Mouse (Mus musculus): ENCODE results near the gene Usp50. TPM values are rescaled to one million over a fixed set of nuclear protein-coding genes. Genes with fewer than 3 reads are reported as not detected.

Usp50 gene
- polyA plus RNA-seq (2015; fragmentation: Nextera tagmentation; extraction: Ambion mirVana) = 2.7 and 3.4 TPM in 2 replicates

DNA sequence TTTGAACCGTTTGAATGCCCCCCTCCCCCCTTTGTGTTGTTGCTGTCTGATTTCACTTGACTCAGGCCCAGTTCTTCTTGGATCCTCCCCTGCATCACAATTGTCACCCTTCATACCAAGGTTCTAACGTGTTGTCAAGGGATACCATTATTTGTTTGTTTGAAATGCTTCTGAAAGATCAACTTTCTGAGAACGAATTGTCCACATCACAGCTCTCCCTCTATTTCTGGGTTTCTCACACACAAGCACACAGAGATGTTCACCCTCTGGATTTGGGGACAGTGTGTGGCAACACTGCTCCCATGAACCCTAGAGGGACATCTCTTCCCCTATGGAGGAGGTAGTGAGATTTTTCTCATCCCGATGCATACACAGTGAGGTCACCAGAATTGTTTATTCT, at the start of gene Usp50:
TSS of gene Usp50 (minus strand) at position 101 of the 400 bp plus-strand sequence.
- ATAC-seq (replicated peaks; ENCODE audit: low FRiP score) = no peak
- no peaks in the 10 kb centered on the region for H3K27me3 ChIP-seq
- no peaks in the 10 kb centered on the region for H3K36me3 ChIP-seq
- no peak within 1 kb of the TSS for H3K27ac ChIP-seq
- H3K9ac ChIP-seq = no peak within 1 kb of the TSS
- H3K4me3 ChIP-seq (replicated peaks) = no peak within 1 kb of the TSS
- H3K4me2 ChIP-seq = no peak within 1 kb of the TSS
- 70% methylated on average over 4 of the region's 4 CpGs for WGBS
- H3K9me3 ChIP-seq (replicated peaks) = no peaks in the 10 kb centered on the region
- H3K4me1 ChIP-seq = peaks cover 14% of the 10 kb centered on the region

GRCm38 (mm10) chr2:126817414-126817813, 34.1 kb upstream of the Usp50 start:
- Histone ChIP-seq H3K9ac (no peak overlapping the region), H3K4me1 (no peaks in the 10 kb centered on the region), H3K4me2 (no peak overlapping the region), H3K36me3 (peaks cover 57% of the 10 kb centered on the region), H3K9me3 (replicated peaks) (no peaks in the 10 kb centered on the region), H3K27ac (no peak overlapping the region), H3K27me3 (no peaks in the 10 kb centered on the region), H3K4me3 (replicated peaks) (no peak overlapping the region)
- WGBS = 88% methylated on average over 2 of the region's 2 CpGs
- no peak for ATAC-seq (replicated peaks; ENCODE audit: low FRiP score)

- no peak for ATAC-seq (replicated peaks; ENCODE audit: low FRiP score)
- WGBS = 90% methylated on average over 4 of the region's 4 CpGs
- peaks cover 62% of the 10 kb centered on the region for H3K36me3 ChIP-seq
- H3K9me3 ChIP-seq (replicated peaks) = no peaks in the 10 kb centered on the region
- no peak overlapping the region for H3K9ac ChIP-seq
- no peaks in the 10 kb centered on the region for H3K4me1 ChIP-seq
- H3K27ac ChIP-seq = no peak overlapping the region
- no peak overlapping the region for H3K4me2 ChIP-seq
- no peak overlapping the region for H3K4me3 ChIP-seq (replicated peaks)
- H3K27me3 ChIP-seq = no peaks in the 10 kb centered on the region
Measured at GRCm38 (mm10) chr2:126816644-126817347, 33.5 kb upstream of the Usp50 start.

GRCm38 (mm10) chr2:126815822-126816221, 32.6 kb upstream of the Usp50 start:
- no peak overlapping the region for H3K27ac ChIP-seq
- no peaks in the 10 kb centered on the region for H3K9me3 ChIP-seq (replicated peaks)
- H3K9ac ChIP-seq = no peak overlapping the region
- no peak overlapping the region for H3K4me2 ChIP-seq
- ATAC-seq (replicated peaks; ENCODE audit: low FRiP score) = no peak
- no peaks in the 10 kb centered on the region for H3K27me3 ChIP-seq
- H3K4me3 ChIP-seq (replicated peaks) = no peak overlapping the region
- H3K36me3 ChIP-seq = peaks cover 62% of the 10 kb centered on the region
- no peaks in the 10 kb centered on the region for H3K4me1 ChIP-seq
- 27% methylated on average over 1 of the region's 1 CpGs for WGBS

DNA sequence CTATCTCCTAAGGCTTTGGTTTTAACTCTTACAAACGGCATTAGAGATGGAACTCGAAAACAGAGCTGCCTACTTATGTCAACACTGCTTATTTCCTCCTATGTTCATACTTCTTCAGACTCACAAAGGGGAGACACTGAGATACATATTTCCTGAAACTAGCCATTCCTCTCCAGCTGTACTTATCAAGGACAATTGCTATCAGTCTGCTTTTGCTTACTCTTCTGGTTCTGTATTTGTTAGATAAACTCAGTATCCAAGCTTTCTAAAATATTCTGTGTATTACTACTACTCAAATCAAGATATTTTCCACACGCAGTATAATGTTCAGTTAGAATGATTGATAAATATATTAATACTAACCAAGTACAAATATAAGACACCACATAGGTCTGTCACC, 18.7 kb upstream of the Usp50 start:
- no peak for ATAC-seq (replicated peaks; ENCODE audit: low FRiP score)
- 91% methylated on average over 3 of the region's 3 CpGs for WGBS

GRCm38 (mm10) chr2:126798455-126798854, 15.2 kb upstream of the Usp50 start:
- Histone ChIP-seq H3K36me3 (peaks cover 82% of the 10 kb centered on the region), H3K4me3 (replicated peaks) (no peak overlapping the region), H3K27ac (no peak overlapping the region), H3K9me3 (replicated peaks) (no peaks in the 10 kb centered on the region), H3K9ac (no peak overlapping the region), H3K4me1 (no peaks in the 10 kb centered on the region), H3K4me2 (no peak overlapping the region), H3K27me3 (no peaks in the 10 kb centered on the region)
- ATAC-seq (replicated peaks; ENCODE audit: low FRiP score) = no peak
- 88% methylated on average over 5 of the region's 5 CpGs for WGBS

More for the DNA sequence above, 18.7 kb upstream of the Usp50 start:
- H3K36me3 ChIP-seq = peaks cover 81% of the 10 kb centered on the region
- no peak overlapping the region for H3K9ac ChIP-seq
- H3K4me3 ChIP-seq (replicated peaks) = no peak overlapping the region
- H3K4me2 ChIP-seq = no peak overlapping the region
- no peaks in the 10 kb centered on the region for H3K27me3 ChIP-seq
- H3K4me1 ChIP-seq = no peaks in the 10 kb centered on the region
- no peak overlapping the region for H3K27ac ChIP-seq
- H3K9me3 ChIP-seq (replicated peaks) = no peaks in the 10 kb centered on the region

DNA sequence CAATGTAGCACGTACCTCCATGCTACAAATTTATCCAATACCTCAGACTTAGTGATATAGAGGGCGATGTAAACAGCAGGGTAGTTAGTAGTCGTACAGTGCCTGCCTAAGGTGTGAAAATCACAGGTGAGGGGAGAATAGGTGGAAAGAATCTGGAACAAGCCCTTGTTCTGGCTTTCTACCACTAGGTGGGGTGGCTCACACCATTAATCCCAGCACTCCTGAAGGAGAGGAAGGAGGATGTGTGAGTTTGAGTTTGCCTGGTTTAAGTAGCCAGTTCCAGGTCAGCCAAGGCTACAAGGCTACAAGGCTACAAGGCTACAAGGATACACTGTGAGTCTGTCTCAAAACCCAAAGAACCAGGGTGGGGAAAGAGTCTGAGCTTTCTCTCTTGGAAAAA, 12.4 kb upstream of the Usp50 start:
- no peak overlapping the region for H3K9ac ChIP-seq
- no peak overlapping the region for H3K4me2 ChIP-seq
- H3K4me1 ChIP-seq = no peaks in the 10 kb centered on the region
- no peak overlapping the region for H3K4me3 ChIP-seq (replicated peaks)
- no peaks in the 10 kb centered on the region for H3K27me3 ChIP-seq
- H3K36me3 ChIP-seq = peaks cover 88% of the 10 kb centered on the region
- no peak overlapping the region for H3K27ac ChIP-seq
- no peaks in the 10 kb centered on the region for H3K9me3 ChIP-seq (replicated peaks)
- ATAC-seq (replicated peaks; ENCODE audit: low FRiP score) = no peak
- 83% methylated on average over 3 of the region's 3 CpGs for WGBS

GRCm38 (mm10) chr2:126792611-126793010, 9.3 kb upstream of the Usp50 start:
- Histone ChIP-seq H3K9me3 (replicated peaks) (no peaks in the 10 kb centered on the region), H3K36me3 (peaks cover 69% of the 10 kb centered on the region)
- no peak for ATAC-seq (replicated peaks; ENCODE audit: low FRiP score)

DNA sequence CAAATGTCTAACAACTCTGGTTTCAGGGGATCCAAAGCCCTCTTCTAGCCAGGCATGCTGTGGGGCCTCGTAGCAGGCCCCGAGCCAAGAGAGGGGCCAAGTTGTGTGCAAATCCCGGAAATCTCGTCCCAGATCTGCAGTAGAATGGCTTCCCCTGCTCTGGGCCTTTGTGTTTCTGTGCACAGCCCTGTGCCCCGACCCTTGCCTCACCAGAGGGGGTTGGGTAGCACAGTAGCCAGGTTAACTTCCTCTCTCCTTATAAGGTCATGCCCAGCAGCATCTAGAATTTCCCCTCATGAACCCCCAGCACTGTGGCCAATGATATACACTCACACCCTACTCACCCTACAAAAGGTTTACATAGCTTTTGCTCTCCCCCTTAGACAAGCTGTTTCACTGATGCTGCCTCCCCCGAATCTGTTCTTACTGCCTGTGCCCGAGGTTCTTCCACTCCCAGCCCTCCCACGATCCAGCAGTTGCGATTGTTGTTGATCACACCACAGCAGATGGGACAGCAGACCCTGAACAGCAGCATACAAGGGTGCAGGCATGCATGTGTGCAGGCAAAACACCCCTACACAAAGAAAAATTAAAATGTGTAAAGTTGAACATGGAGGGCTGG, 4.6 kb upstream of the Usp50 start:
- no peak overlapping the region for H3K4me2 ChIP-seq
- H3K36me3 ChIP-seq = peaks cover 26% of the 10 kb centered on the region
- H3K9me3 ChIP-seq (replicated peaks) = no peaks in the 10 kb centered on the region
- peak overlapping the region; percentile 78 for H3K27ac ChIP-seq
- H3K4me3 ChIP-seq (replicated peaks) = no peak overlapping the region
- H3K9ac ChIP-seq = no peak overlapping the region
- WGBS = 20% methylated on average over 9 of the region's 9 CpGs
- ATAC-seq (replicated peaks; ENCODE audit: low FRiP score) = peak; percentile 85
- H3K27me3 ChIP-seq = no peaks in the 10 kb centered on the region
- peaks cover 14% of the 10 kb centered on the region for H3K4me1 ChIP-seq

More at GRCm38 (mm10) chr2:126792611-126793010, 9.3 kb upstream of the Usp50 start:
- Histone ChIP-seq H3K4me1 (peaks cover 8% of the 10 kb centered on the region), H3K4me2 (no peak overlapping the region), H3K27ac (no peak overlapping the region), H3K9ac (no peak overlapping the region), H3K4me3 (replicated peaks) (no peak overlapping the region), H3K27me3 (no peaks in the 10 kb centered on the region)
- WGBS = 81% methylated on average over 5 of the region's 5 CpGs

GRCm38 (mm10) chr2:126782433-126782832, 837 bp downstream of the Usp50 start:
- no peak overlapping the region for H3K27ac ChIP-seq
- H3K27me3 ChIP-seq = no peaks in the 10 kb centered on the region
- H3K9ac ChIP-seq = no peak overlapping the region
- no peak overlapping the region for H3K4me3 ChIP-seq (replicated peaks)
- WGBS = 79% methylated on average over 3 of the region's 3 CpGs
- no peaks in the 10 kb centered on the region for H3K9me3 ChIP-seq (replicated peaks)
- peaks cover 4% of the 10 kb centered on the region for H3K4me1 ChIP-seq
- no peaks in the 10 kb centered on the region for H3K36me3 ChIP-seq
- H3K4me2 ChIP-seq = no peak overlapping the region
- ATAC-seq (replicated peaks; ENCODE audit: low FRiP score) = no peak

GRCm38 (mm10) chr2:126781478-126781877, 1.8 kb downstream of the Usp50 start:
- no peaks in the 10 kb centered on the region for H3K9me3 ChIP-seq (replicated peaks)
- no peaks in the 10 kb centered on the region for H3K4me1 ChIP-seq
- no peaks in the 10 kb centered on the region for H3K36me3 ChIP-seq
- H3K4me3 ChIP-seq (replicated peaks) = no peak overlapping the region
- no peak overlapping the region for H3K27ac ChIP-seq
- no peak for ATAC-seq (replicated peaks; ENCODE audit: low FRiP score)
- H3K4me2 ChIP-seq = no peak overlapping the region
- no peak overlapping the region for H3K9ac ChIP-seq
- 88% methylated on average over 1 of the region's 1 CpGs for WGBS
- no peaks in the 10 kb centered on the region for H3K27me3 ChIP-seq

GRCm38 (mm10) chr2:126780286-126780685, 3.0 kb downstream of the Usp50 start:
- Histone ChIP-seq H3K9ac (no peak overlapping the region), H3K4me1 (no peaks in the 10 kb centered on the region), H3K36me3 (no peaks in the 10 kb centered on the region), H3K9me3 (replicated peaks) (no peaks in the 10 kb centered on the region), H3K27me3 (no peaks in the 10 kb centered on the region), H3K27ac (no peak overlapping the region), H3K4me3 (replicated peaks) (no peak overlapping the region), H3K4me2 (no peak overlapping the region)
- ATAC-seq (replicated peaks; ENCODE audit: low FRiP score) = no peak
- 91% methylated on average over 10 of the region's 10 CpGs for WGBS

All from kidney, embryonic 15.5 days (tissue).